Mouse (Mus musculus): ENCODE results near the gene Supt4a. TPM values are rescaled to one million over a fixed set of nuclear protein-coding genes. Genes with fewer than 3 reads are reported as not detected.

Gene Supt4a
- polyA plus RNA-seq, 1 experiment from 2014 or later: 111 TPM

GRCm38 (mm10) chr11:87703654-87704053 is 33.7 kb upstream of the Supt4a start:
- H3K9ac ChIP-seq (ENCODE audit: low read depth, low read length): no peak overlapping the region
- peak overlapping the region; percentile 38; the same call in 1 of the 2 replicates for H3K4me2 ChIP-seq (ENCODE audit: low read depth, low read length)
- no peaks in the 10 kb centered on the region for H3K27me3 ChIP-seq (replicated peaks; ENCODE audit: control insufficient read depth, insufficient read depth, low read length)
- 75% methylated on average over 5 of the region's 5 CpGs for WGBS
- ATAC-seq: no peak
- H3K27ac ChIP-seq (ENCODE audit: low read length): peak overlapping the region; percentile 84
- H3K4me3 ChIP-seq (ENCODE audit: low read length): no peak overlapping the region
- peaks cover 30% of the 10 kb centered on the region for H3K4me1 ChIP-seq (ENCODE audit: control insufficient read depth, insufficient read depth, low read length)
- no peaks in the 10 kb centered on the region for H3K36me3 ChIP-seq (ENCODE audit: control insufficient read depth, insufficient read depth, low read length)
- no peaks in the 10 kb centered on the region for H3K9me3 ChIP-seq (ENCODE audit: control insufficient read depth, low read length)

GRCm38 (mm10) chr11:87704289-87704688 is 33.1 kb upstream of the Supt4a start:
- H3K4me3 ChIP-seq (ENCODE audit: low read length): peak overlapping the region; percentile 17; the same call in 1 of the 2 replicates
- H3K27ac ChIP-seq (ENCODE audit: low read length): peak overlapping the region; percentile 84
- peaks cover 35% of the 10 kb centered on the region for H3K4me1 ChIP-seq (ENCODE audit: control insufficient read depth, insufficient read depth, low read length)
- no peaks in the 10 kb centered on the region for H3K36me3 ChIP-seq (ENCODE audit: control insufficient read depth, insufficient read depth, low read length)
- WGBS: 47% methylated on average over 9 of the region's 9 CpGs
- no peaks in the 10 kb centered on the region for H3K27me3 ChIP-seq (replicated peaks; ENCODE audit: control insufficient read depth, insufficient read depth, low read length)
- ATAC-seq: peak; percentile 54
- no peaks in the 10 kb centered on the region for H3K9me3 ChIP-seq (ENCODE audit: control insufficient read depth, low read length)
- peak overlapping the region; percentile 38 for H3K4me2 ChIP-seq (ENCODE audit: low read depth, low read length)
- H3K9ac ChIP-seq (ENCODE audit: low read depth, low read length): peak overlapping the region; percentile 47; the same call in 1 of the 2 replicates

- Histone ChIP-seq H3K36me3 (ENCODE audit: control insufficient read depth, insufficient read depth, low read length) (no peaks in the 10 kb centered on the region), H3K4me2 (ENCODE audit: low read depth, low read length) (no peak overlapping the region), H3K27me3 (replicated peaks; ENCODE audit: control insufficient read depth, insufficient read depth, low read length) (no peaks in the 10 kb centered on the region), H3K9me3 (ENCODE audit: control insufficient read depth, low read length) (no peaks in the 10 kb centered on the region), H3K4me3 (ENCODE audit: low read length) (no peak overlapping the region), H3K9ac (ENCODE audit: low read depth, low read length) (no peak overlapping the region), H3K27ac (ENCODE audit: low read length) (peak overlapping the region; percentile 41; the same call in 1 of the 2 replicates), H3K4me1 (ENCODE audit: control insufficient read depth, insufficient read depth, low read length) (peaks cover 43% of the 10 kb centered on the region)
- 59% methylated on average over 8 of the region's 8 CpGs for WGBS
- ATAC-seq: no peak
Observed at GRCm38 (mm10) chr11:87707570-87707969, 29.8 kb upstream of the Supt4a start.

GRCm38 (mm10) chr11:87708979-87709378 is 28.4 kb upstream of the Supt4a start:
- Histone ChIP-seq H3K9ac (ENCODE audit: low read depth, low read length) (no peak overlapping the region), H3K4me2 (ENCODE audit: low read depth, low read length) (peak overlapping the region; percentile 43), H3K27ac (ENCODE audit: low read length) (peak overlapping the region; percentile 77), H3K4me3 (ENCODE audit: low read length) (no peak overlapping the region), H3K27me3 (replicated peaks; ENCODE audit: control insufficient read depth, insufficient read depth, low read length) (no peaks in the 10 kb centered on the region), H3K9me3 (ENCODE audit: control insufficient read depth, low read length) (no peaks in the 10 kb centered on the region), H3K4me1 (ENCODE audit: control insufficient read depth, insufficient read depth, low read length) (peaks cover 41% of the 10 kb centered on the region), H3K36me3 (ENCODE audit: control insufficient read depth, insufficient read depth, low read length) (no peaks in the 10 kb centered on the region)
- ATAC-seq: no peak
- 55% methylated on average over 5 of the region's 5 CpGs for WGBS

GRCm38 (mm10) chr11:87709513-87710261 is 27.7 kb upstream of the Supt4a start:
- Histone ChIP-seq H3K4me1 (ENCODE audit: control insufficient read depth, insufficient read depth, low read length) (peaks cover 35% of the 10 kb centered on the region), H3K27ac (ENCODE audit: low read length) (peak overlapping the region; percentile 77), H3K9ac (ENCODE audit: low read depth, low read length) (peak overlapping the region; percentile 43), H3K9me3 (ENCODE audit: control insufficient read depth, low read length) (no peaks in the 10 kb centered on the region), H3K36me3 (ENCODE audit: control insufficient read depth, insufficient read depth, low read length) (no peaks in the 10 kb centered on the region), H3K27me3 (replicated peaks; ENCODE audit: control insufficient read depth, insufficient read depth, low read length) (no peaks in the 10 kb centered on the region), H3K4me2 (ENCODE audit: low read depth, low read length) (peak overlapping the region; percentile 43), H3K4me3 (ENCODE audit: low read length) (peak overlapping the region; percentile 25)
- peak; percentile 93 for ATAC-seq
- WGBS: 6% methylated on average over 21 of the region's 21 CpGs

- ATAC-seq: no peak
- Histone ChIP-seq H3K4me3 (ENCODE audit: low read length) (peak overlapping the region; percentile 25), H3K36me3 (ENCODE audit: control insufficient read depth, insufficient read depth, low read length) (no peaks in the 10 kb centered on the region), H3K4me1 (ENCODE audit: control insufficient read depth, insufficient read depth, low read length) (peaks cover 32% of the 10 kb centered on the region), H3K27ac (ENCODE audit: low read length) (peak overlapping the region; percentile 77), H3K27me3 (replicated peaks; ENCODE audit: control insufficient read depth, insufficient read depth, low read length) (no peaks in the 10 kb centered on the region), H3K9me3 (ENCODE audit: control insufficient read depth, low read length) (no peaks in the 10 kb centered on the region), H3K4me2 (ENCODE audit: low read depth, low read length) (peak overlapping the region; percentile 43), H3K9ac (ENCODE audit: low read depth, low read length) (peak overlapping the region; percentile 43)
- WGBS: 41% methylated on average over 7 of the region's 7 CpGs
Observed at GRCm38 (mm10) chr11:87710262-87710615, 27.1 kb upstream of the Supt4a start.

GRCm38 (mm10) chr11:87712188-87712587 is 25.2 kb upstream of the Supt4a start:
- 81% methylated on average over 4 of the region's 4 CpGs for WGBS
- Histone ChIP-seq H3K27ac (ENCODE audit: low read length) (no peak overlapping the region), H3K4me3 (ENCODE audit: low read length) (no peak overlapping the region), H3K9me3 (ENCODE audit: control insufficient read depth, low read length) (no peaks in the 10 kb centered on the region), H3K27me3 (replicated peaks; ENCODE audit: control insufficient read depth, insufficient read depth, low read length) (no peaks in the 10 kb centered on the region), H3K4me1 (ENCODE audit: control insufficient read depth, insufficient read depth, low read length) (peaks cover 27% of the 10 kb centered on the region), H3K9ac (ENCODE audit: low read depth, low read length) (no peak overlapping the region), H3K36me3 (ENCODE audit: control insufficient read depth, insufficient read depth, low read length) (no peaks in the 10 kb centered on the region), H3K4me2 (ENCODE audit: low read depth, low read length) (no peak overlapping the region)
- no peak for ATAC-seq

GRCm38 (mm10) chr11:87715999-87716398 is 21.4 kb upstream of the Supt4a start:
- Histone ChIP-seq H3K4me3 (ENCODE audit: low read length) (no peak overlapping the region), H3K27me3 (replicated peaks; ENCODE audit: control insufficient read depth, insufficient read depth, low read length) (no peaks in the 10 kb centered on the region), H3K9me3 (ENCODE audit: control insufficient read depth, low read length) (no peaks in the 10 kb centered on the region), H3K4me2 (ENCODE audit: low read depth, low read length) (no peak overlapping the region), H3K4me1 (ENCODE audit: control insufficient read depth, insufficient read depth, low read length) (peaks cover 5% of the 10 kb centered on the region), H3K9ac (ENCODE audit: low read depth, low read length) (no peak overlapping the region), H3K36me3 (ENCODE audit: control insufficient read depth, insufficient read depth, low read length) (peaks cover 4% of the 10 kb centered on the region), H3K27ac (ENCODE audit: low read length) (no peak overlapping the region)
- no peak for ATAC-seq
- WGBS: 74% methylated on average over 4 of the region's 4 CpGs

GRCm38 (mm10) chr11:87719526-87719925 is 17.8 kb upstream of the Supt4a start:
- Histone ChIP-seq H3K9ac (ENCODE audit: low read depth, low read length) (no peak overlapping the region), H3K27me3 (replicated peaks; ENCODE audit: control insufficient read depth, insufficient read depth, low read length) (no peaks in the 10 kb centered on the region), H3K27ac (ENCODE audit: low read length) (no peak overlapping the region), H3K4me2 (ENCODE audit: low read depth, low read length) (no peak overlapping the region), H3K36me3 (ENCODE audit: control insufficient read depth, insufficient read depth, low read length) (peaks cover 4% of the 10 kb centered on the region), H3K9me3 (ENCODE audit: control insufficient read depth, low read length) (no peaks in the 10 kb centered on the region), H3K4me3 (ENCODE audit: low read length) (no peak overlapping the region), H3K4me1 (ENCODE audit: control insufficient read depth, insufficient read depth, low read length) (no peaks in the 10 kb centered on the region)
- ATAC-seq: no peak
- 75% methylated on average over 7 of the region's 7 CpGs for WGBS
